Mouse (Mus musculus): ENCODE results near the gene Vill.

Vill gene

DNA sequence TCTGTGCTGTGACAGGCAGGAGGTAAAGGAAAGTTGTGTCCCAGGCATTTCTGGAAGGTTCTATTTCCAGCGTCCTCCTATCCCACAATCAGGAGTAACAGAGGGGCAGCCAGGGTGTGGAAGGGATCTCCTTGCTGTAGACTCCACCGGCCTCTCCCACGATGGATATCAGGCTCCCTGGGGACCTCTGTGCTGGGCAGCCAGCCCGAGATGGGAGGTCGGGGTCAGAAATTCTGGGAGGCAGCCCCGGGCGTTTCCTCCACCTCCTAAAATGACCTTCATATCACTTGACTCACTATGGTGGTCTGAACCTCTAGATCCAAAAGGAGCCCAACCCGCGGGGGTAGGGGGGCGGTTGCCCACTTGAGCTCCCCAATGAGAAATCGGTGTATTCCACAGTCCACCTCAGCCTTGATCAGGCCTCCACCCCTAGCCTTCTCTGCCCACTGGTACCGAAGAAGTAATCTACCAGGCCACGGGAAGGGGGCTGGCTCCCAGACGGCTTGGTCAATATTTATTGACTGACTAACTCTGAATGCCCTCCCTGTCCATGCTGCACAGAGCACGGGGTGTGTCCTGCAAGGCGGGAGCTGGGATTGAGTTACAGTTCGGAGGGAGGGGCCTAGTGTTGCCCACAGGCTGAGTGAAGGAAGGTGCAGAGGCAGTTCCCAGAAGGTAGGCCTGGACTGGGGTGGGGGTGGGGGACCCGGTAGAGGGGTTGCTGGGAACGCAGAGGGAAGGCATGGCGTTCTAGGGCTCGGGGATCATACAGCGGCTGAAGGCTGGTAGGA, at the start of gene Vill:
Gene Vill (plus strand): TSS at position 625 of the 791 bp plus-strand sequence.
- no peak for DNase-seq (ENCODE audit: low spot score in 2 of 2)

DNA sequence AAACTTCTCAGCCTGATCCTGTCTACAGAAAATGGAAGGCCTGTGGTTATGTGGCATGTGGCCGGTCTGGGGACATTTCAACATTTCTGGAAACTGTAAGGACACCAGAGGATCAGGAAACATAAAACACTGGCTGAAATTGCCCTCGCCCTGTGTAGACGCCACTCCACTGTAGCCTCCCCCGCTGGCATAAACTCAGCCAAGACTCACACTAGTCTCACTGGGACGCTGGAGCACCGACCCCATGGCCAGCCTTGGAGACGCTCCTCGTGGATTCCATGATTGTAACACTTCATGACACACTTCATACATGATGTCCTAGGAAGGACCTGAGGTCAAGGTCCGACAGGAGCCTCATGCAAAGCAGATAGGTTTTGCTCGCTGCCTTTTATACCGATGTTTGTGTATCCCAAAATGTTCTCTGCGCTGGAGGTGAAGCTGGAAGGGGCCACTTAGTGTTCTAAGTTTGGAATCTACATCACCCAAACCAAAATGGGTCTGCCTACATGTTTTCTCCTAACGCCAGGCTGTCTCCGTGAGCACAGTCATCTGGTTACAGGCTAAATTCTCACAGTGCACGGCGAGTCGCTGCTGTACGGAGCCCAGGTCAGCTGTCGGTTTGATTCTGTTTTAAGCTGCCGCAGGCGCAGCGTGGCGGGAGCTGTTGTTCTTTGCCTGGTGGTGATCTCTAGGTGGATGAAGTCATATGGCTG, 48.4 kb upstream of the Vill start:
- no peak for DNase-seq (ENCODE audit: low spot score in 2 of 2)

DNA sequence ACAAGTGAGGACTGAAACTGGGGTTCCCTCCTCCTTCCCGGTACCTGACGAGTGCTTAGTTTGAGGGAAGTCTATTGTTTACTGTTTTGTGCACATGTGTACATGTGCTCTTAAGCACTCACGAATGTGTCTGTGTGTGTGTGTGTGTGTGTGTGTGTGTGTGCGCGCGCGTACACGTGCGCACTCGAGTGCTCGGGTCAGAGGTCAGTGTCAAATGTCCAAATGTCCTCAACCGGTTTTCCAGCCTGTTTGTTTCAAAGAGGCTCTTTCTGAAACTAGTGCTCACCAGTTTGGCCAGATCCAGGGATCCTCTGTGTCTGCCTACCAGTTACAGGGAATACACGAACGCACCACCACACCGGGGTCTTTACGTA, 47.9 kb upstream of the Vill start:
- DNase-seq (ENCODE audit: low spot score in 2 of 2) = no peak

DNA sequence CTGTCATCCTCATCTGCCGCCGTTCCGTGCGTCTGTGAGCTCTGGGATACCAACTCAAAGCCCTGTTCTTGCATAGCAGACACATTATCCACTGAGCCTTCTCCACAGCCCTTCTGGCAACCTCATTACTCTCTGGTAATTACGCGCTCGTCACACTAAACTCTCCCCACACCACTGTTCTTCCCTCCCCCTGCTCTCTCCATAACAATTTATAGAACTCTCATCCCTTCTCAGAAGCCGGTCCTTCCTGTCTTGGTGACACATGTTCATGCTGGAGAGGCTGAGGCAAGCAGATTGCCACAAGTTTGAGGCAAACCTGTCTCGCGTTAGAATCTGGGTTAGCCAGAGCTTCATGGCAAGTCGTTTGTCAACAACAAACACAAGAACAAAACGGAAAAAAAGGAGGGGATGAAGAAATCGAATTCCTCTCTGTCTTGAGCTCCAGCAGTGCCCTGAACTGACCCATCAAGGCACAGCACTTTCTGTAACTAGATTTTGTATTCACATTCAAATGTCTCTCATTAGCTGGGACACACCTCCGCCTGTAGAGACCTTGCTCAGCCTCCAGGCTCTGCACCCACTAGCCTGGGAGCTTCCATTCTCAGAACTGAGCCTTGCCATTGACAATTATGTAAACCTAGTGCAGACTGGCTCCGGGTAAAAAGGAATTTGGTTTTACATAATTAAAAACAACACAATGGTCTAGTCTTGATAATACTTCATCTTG, 47.1 kb upstream of the Vill start:
- DNase-seq (ENCODE audit: low spot score in 2 of 2) = no peak

DNA sequence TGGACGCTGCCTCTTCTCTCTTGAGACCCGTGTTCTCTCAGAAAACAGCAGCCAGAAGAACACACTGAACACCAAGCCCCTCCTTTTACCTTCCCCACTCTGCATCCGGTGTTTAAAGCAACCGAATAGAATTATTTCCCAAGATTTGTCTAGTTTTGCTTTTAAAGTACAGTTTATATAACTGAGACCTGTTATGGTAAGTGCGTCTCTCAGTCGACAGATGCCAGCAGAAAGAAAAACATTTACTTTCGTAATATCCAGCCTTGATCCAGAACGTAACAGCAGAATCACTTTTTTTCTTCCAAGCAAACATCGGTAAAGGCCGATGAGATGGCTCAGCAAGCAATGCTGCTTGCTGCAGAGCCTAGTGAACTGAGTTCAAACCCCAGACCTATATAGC, 45.3 kb upstream of the Vill start:
- DNase-seq (ENCODE audit: low spot score in 2 of 2) = no peak

DNA sequence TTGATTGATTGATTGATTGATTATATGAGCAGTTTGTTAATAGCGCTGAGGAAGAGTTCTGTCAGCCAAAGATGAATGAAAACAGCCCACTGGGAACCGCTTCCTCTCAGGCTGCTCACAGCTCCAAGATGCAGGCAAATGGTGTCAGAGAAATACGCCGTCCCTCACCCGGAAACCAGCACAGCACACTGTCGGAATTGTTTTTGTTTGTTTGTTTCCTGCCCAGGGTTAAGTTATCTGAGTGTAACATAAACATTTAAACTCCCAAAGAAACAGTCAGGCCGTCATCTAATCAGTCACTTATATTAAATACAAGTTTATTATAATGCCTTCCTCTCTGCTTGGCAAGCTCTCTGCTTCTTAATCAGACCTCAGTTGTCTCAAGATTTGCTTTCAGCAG, 43.7 kb upstream of the Vill start:
- DNase-seq (ENCODE audit: low spot score in 2 of 2) = no peak

DNA sequence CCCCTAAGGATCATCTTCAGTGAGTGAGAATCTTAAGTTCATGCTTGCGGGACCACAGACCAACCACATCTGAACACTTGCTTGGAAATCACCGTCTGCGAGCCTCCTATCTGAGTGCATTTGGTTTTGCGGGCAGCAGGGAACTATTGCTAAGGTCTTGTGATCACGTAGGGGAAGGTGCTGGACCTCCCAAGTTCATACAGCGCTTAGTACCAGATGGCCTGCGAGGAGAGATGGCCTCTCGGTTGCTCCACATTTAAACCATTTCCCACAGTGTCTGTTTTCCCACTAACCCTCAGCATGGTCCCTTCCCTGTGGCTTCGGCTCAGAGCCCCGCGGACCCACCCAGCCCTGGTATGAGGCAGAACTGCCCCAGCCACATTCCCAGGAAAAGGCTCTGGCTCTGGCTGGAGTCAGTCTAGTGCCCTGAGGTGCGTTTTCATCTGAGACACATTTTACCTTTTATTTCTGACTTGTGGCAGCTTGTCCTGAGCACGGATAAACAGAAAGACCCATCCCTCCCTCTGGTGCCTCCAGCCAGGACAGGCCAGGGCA, 42.3 kb upstream of the Vill start:
- DNase-seq (ENCODE audit: low spot score in 2 of 2) = no peak

DNA sequence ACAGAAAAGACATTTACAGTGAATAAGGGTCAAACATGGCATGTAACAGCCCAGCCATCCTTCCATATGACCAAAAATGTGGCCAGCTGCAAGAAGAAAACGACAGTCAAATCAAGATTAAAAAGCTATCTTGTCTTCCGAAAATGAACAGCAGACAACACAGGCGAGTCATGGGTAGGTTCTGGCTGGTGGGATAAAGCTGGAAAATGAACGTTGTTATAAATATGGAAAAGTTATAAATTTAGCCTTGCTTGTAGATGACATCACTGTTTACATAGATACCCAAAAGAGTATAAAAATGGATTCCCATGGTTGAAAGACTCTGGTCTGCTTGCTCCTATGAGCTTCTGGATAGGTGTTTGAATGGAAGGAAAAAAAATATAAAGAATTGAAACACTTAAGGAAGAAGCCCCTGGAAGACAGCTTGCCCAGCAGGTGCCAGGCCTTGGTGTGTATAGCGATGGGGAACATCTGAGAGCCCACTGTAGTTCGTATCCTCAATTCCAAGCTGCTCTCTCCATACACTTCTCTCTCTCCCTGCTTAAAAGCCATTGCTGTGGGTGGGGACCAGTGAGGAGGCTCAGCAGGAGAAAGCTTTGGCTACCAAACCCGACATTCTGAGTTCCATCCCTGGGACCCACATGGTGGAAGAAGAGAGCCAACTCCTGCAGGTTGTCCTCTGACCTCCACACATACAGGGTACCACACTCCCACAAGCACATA, 35.6 kb upstream of the Vill start:
- DNase-seq (ENCODE audit: low spot score in 2 of 2) = no peak

DNA sequence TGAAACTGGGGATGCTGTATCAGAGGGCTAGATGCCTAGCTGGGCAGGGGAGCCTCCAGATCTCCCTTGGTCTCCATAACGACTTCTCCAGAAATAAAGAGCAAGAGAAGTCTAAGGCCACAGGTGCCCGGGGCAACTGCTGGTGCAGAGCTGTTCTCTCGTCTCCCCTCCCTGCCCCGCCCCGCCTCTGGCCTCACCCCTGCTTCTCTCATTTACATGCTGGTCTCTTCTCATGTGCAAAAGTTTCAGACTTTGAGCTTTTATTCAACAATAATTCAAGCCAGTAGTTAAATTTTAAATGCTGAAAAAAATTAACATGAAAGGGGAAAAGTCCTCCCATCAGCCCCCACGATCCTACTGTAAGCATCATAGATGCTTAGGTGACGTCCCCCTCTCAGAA, 30.8 kb upstream of the Vill start:
- no peak for DNase-seq (ENCODE audit: low spot score in 2 of 2)

DNA sequence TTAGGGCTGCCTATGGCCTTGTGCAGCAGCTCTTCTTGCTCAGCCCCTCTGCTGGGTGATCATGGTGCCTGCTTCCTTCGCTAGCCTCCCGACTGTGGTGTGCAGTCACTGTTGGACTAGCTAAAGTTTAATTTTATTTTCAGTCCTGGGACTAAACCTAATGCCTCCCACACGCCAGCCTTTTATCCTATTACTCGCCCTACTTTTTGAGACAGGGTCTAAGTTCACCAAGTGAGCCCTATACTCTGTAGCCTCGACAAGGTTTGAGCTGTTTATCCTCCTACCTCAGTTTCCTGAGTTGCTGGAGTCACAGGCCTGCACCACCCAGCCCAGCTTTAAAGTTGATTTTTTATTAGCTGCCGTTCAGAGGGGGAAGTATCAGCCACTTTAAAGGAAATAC, 27.3 kb upstream of the Vill start:
- no peak for DNase-seq (ENCODE audit: low spot score in 2 of 2)

DNA sequence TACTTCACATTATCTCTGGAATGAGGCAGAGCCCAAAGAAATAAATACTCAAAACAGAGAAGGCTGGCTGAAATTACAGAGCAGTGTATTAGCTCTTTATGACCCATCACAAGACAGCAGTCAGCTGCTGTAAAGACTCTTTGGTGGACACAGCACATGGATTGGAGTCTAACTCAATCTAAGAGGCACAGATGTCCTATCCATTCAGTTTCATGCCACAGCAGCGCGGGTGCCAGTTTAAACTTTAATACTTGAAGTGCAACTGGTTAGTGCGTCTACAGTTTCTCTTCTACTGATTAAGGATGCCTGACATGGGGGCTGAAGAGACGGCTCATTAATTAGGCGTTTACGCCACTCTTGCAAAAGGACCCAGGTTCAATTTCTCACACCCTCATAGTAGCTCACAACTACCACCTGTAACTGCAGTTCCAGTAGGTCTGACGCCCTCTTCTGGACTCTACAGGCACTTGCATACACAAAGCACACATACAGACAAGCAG, 26.7 kb upstream of the Vill start:
- DNase-seq (ENCODE audit: low spot score in 2 of 2) = no peak

DNA sequence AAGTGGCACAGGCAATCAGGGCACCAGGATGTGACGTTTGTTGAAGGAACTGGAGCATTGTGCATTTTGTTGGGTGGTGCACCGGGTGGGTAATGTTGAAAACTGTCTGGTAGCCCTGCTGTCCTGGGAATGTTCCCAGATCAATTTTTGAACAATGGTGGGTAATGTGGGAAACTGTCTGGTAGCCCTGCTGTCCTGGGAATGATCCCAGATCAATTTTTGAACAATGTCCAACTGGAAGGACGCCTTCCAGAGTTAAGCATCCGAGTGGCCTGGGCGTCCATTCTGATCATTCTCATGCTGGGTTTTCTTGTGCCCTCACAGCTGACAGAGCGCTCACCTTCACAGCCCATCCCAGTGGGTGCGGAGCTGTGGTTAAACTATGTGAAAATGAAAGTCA, 25.2 kb upstream of the Vill start:
- no peak for DNase-seq (ENCODE audit: low spot score in 2 of 2)

DNA sequence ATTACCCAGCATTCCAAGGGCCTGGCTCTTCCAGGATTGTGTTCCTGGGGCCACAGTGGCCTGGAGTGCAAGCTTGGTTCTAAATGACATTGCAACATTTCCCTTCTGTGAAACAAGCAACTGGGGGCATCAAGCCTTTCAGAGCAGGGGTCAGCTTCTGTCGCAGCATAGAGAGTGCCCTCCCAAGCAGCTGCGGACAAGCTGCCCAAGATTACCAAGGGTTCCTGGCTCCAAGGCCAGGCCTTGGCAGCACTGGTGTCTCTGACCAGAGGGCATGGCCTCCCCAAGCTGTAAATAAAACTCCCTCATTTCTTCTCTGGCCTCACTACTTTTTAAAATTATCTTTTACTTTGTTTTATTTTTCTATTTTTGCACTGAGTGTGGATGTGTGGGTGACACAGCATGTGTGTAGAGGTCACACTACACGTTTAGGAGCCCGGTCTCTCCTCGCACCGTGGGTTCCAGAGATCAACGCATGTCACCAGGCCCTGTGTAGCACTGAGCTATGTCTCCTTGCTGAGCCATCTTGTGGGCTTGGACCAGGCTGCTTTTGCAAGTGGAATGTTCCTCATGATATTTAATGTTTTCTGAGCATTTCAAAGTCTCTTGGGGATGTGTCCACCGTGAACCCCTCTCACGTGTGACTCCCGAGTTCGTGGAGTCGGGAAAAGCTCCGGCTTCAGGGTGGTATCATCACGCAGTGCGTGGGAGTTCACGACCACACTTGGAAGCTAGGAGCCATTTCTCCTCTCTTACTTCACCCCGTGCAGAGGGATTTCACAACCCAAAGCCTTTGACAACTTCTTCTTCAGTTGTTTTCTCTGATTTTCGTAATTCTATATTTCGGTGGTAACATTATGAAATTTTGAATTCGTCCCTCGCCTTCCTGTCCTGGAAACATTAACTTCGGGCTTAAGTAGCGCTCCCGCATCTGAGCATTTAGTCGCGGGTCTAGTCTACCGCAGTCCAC, 24.1 kb upstream of the Vill start:
- DNase-seq (ENCODE audit: low spot score in 2 of 2) = no peak

DNA sequence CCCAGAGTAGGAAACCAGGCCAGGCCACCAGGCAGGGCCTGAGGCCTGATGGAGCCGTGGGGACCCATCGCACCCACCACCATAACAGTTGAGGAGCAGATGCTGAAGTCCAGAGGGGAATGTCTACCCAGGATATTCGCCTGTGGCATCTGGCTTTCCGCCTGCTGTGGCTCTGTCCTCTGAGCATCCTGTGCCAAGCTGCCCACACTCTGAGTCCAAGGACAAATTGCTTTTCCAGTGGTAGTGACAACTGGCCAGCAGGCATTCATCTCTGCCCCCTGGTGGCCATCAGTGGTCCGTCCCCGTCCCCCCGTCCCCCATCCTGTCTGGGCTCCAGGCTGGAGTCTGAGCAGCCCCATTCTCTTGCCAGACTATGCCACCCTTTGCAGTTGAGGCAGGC, 23.0 kb upstream of the Vill start:
- no peak for DNase-seq (ENCODE audit: low spot score in 2 of 2)

DNA sequence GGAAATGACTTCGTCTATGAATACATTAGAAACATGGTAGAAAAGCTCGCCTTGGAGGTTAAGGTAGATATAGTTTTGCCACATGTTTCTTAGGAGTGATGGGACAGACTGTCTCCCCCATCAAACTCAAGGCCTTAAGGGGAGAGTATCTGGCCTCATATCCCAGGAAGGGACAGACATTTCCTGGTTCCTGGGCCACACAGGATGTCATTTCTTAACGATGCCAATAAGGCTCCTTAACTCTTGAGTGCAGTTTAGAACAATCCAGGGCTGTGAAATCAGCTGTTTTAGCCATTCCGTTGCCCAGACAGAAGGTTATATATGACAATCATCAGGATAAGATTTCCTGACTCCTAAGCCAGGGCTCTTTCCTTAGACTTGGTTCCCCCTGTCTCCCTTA, 21.5 kb upstream of the Vill start:
- no peak for DNase-seq (ENCODE audit: low spot score in 2 of 2)

DNA sequence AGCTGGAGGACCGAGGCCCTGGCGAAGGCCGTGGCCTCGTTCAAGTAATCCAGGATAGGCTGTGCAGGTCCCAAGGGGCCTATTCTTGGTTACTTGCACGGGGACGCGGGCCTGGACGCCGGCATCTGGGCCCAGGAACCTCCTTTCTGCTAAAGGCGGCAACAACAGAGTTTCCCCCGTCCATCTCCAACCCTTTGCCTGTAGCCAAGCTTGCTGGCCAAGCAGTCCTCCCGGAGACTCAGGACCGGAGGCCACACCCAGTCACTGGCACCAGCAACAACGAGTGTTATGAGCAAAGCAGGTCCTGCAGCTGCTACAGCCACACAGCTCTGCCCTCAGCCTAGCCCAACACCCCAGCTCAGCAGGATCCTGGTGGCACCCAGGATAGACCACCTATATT, 20.8 kb upstream of the Vill start:
- DNase-seq (ENCODE audit: low spot score in 2 of 2) = no peak

DNA sequence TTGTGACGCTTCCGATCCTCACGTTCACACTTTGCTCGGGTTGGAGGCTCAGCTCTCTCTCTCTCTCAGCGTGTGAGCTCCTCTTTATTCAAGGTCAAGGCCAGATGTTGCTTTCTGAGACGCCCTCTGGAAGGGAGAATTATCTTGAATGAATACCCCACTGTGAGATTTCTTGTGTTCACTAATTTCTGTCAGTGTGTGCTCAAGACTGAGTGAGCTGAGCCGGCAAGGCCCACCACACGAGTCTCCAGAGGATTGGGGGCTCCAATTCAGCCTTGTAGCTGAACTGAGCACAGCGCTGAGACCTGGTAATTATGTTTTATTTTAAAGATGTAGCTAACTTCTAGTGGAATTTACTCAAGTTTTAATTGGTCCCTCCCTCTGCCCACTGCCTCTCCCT, 20.0 kb upstream of the Vill start:
- DNase-seq (ENCODE audit: low spot score in 2 of 2) = no peak

DNA sequence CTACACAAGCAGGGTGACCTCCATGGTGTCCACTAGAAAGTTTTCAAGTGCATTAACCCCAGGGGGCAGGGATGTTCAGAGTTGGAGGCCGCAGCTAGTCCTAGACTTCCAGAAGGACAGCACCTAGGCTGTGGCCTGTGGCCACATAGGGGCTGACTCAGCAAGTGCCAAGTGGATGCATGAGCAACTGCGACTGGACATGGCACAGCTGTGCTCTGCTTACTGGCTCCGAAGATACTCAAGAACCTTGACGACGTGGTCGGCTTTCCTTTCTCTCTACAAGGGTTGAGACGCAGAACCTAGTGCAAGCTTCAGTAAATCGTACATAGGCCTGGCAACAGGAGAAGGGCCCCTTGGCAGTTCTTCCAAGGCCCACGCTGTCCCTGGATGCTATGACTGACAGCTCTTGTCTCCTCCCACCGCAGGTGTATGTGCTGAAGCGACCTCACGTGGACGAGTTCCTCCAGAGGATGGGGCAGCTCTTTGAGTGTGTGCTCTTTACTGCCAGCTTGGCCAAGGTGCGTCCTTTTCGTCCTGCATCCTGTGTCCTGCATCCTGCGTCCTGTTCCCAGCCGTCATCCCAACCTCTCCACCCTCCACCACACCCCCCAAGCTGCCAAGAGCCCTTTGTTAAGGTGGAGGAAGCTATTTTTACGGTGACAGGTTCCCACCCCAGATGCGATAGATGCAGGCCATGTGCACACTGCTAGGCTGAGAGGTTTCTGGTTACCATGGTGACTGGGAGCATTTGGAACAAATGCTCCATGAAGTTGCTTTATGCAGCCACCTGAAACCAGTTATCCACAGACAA, 19.3 kb upstream of the Vill start:
- no peak for DNase-seq (ENCODE audit: low spot score in 2 of 2)

DNA sequence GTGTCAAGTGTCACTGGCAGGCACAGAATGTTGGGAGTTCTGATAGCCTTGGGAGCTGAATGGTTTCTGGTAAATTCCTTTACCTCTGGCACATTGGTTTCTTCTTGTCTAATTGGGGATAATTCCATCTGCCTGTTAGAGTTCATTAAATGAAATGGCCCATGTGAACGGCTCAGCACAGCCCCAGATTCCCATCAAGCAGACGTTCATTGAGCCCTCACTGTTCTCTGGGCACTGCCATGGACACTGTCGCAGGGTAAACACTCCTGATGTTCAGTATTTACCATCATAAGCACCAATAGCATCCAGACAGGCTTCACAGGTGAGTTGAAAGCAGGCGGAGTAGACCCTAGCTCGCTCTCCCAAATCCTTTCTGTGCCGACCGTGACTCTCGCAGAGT, 18.5 kb upstream of the Vill start:
- no peak for DNase-seq (ENCODE audit: low spot score in 2 of 2)
